Mouse (Mus musculus) liver, embryonic 14.5 days (tissue): ENCODE data around the gene Cacna1d.

Source experiments
- CTCF ChIP-seq: IDR thresholded peaks from 2 replicates; pipeline ENCODE4 v1.5.1; 2016; ENCODE audit warnings: antibody characterized with exemption, low read depth, control low read depth
- EP300 ChIP-seq: IDR thresholded peaks from 2 replicates; pipeline ENCODE4 v1.6.1; 2016; ENCODE audit warnings: antibody characterized with exemption, low read depth

- TF ChIP-seq EP300 (no peak), CTCF (0 out of 2 replicates have a peak, but pooled peaks have one; percentile 15)
These were observed 120.2 kb downstream of the Cacna1d start for GRCm38 (mm10) chr14:30371070-30371469.
